Mouse (Mus musculus): ENCODE data around the gene Card10. TPM values are rescaled to one million over a fixed set of nuclear protein-coding genes. Genes with fewer than 3 reads are reported as not detected.

Card10 gene
- polyA plus RNA-seq, 1 experiment from 2014 or later, result 10.2 TPM

GRCm38 (mm10) chr15:78730315-78731049, 72.4 kb downstream of the Card10 start:
- no peaks in the 10 kb centered on the region for H3K27me3 ChIP-seq (ENCODE audit: control insufficient read depth, insufficient read depth, low read length)
- no peaks in the 10 kb centered on the region for H3K36me3 ChIP-seq (ENCODE audit: control insufficient read depth, insufficient read depth, low read length)
- H3K9ac ChIP-seq (ENCODE audit: low read depth, low read length), result no peak overlapping the region
- no peak overlapping the region for H3K27ac ChIP-seq (ENCODE audit: low read depth, low read length)
- H3K9me3 ChIP-seq (ENCODE audit: control insufficient read depth, low read length), result no peaks in the 10 kb centered on the region
- no peak overlapping the region for H3K4me2 ChIP-seq (replicated peaks; ENCODE audit: low read depth, low read length)
- WGBS, result 85% methylated on average over 12 of the region's 12 CpGs
- no peaks in the 10 kb centered on the region; the same call in 1 of the 2 replicates for H3K4me1 ChIP-seq (ENCODE audit: control insufficient read depth, insufficient read depth, low read length)
- H3K4me3 ChIP-seq (ENCODE audit: low read length), result no peak overlapping the region
- no peak for ATAC-seq (ENCODE audit: low FRiP score, low TSS enrichment)

- H3K27me3 ChIP-seq (ENCODE audit: control insufficient read depth, insufficient read depth, low read length), result no peaks in the 10 kb centered on the region
- H3K36me3 ChIP-seq (ENCODE audit: control insufficient read depth, insufficient read depth, low read length), result no peaks in the 10 kb centered on the region
- ATAC-seq (ENCODE audit: low FRiP score, low TSS enrichment), result no peak
- H3K4me2 ChIP-seq (replicated peaks; ENCODE audit: low read depth, low read length), result no peak overlapping the region
- H3K27ac ChIP-seq (ENCODE audit: low read depth, low read length), result no peak overlapping the region
- H3K4me1 ChIP-seq (ENCODE audit: control insufficient read depth, insufficient read depth, low read length), result no peaks in the 10 kb centered on the region
- H3K9me3 ChIP-seq (ENCODE audit: control insufficient read depth, low read length), result no peaks in the 10 kb centered on the region
- 43% methylated on average over 7 of the region's 7 CpGs for whole genome bisulfite sequencing
- no peak overlapping the region for H3K9ac ChIP-seq (ENCODE audit: low read depth, low read length)
- H3K4me3 ChIP-seq (ENCODE audit: low read length), result no peak overlapping the region
Measured at GRCm38 (mm10) chr15:78726697-78727096, 76.1 kb downstream of the Card10 start.

Other genes starting within 250 kb of the Card10 start
- 6.1 and 7.6 TPM in 2 replicates for gene Rac2, start 230.3 kb downstream of the Card10 start, polyA plus RNA-seq (2014; fragmentation: Nextera tagmentation; extraction: Ambion mirVana)
- gene Cyth4, start 206.0 kb downstream of the Card10 start, polyA plus RNA-seq (2014; fragmentation: Nextera tagmentation; extraction: Ambion mirVana), result 2.6 and 3.5 TPM in 2 replicates
- 0.03 TPM in 2 replicates for gene Elfn2, start 84.3 kb downstream of the Card10 start, polyA plus RNA-seq (2014; fragmentation: Nextera tagmentation; extraction: Ambion mirVana)
- gene Mfng, start 29.6 kb downstream of the Card10 start, polyA plus RNA-seq (2014; fragmentation: Nextera tagmentation; extraction: Ambion mirVana), result 12.4 and 15.4 TPM in 2 replicates
- gene Cdc42ep1, start 39.6 kb upstream of the Card10 start, polyA plus RNA-seq (2014; fragmentation: Nextera tagmentation; extraction: Ambion mirVana), result 28.4 and 37.9 TPM in 2 replicates
- 0.53 and 1.6 TPM in 2 replicates for gene Lgals2, start 52.5 kb upstream of the Card10 start, polyA plus RNA-seq (2014; fragmentation: Nextera tagmentation; extraction: Ambion mirVana)
- gene Gga1, start 74.1 kb upstream of the Card10 start, polyA plus RNA-seq (2014; fragmentation: Nextera tagmentation; extraction: Ambion mirVana), result 33.9 and 44.8 TPM in 2 replicates
- gene Gm49510, start 96.6 kb upstream of the Card10 start, polyA plus RNA-seq (2014; fragmentation: Nextera tagmentation; extraction: Ambion mirVana), result 0.19 and 0.59 TPM in 2 replicates
- gene Sh3bp1, start 96.7 kb upstream of the Card10 start, polyA plus RNA-seq (2014; fragmentation: Nextera tagmentation; extraction: Ambion mirVana), result 32.7 and 38.5 TPM in 2 replicates
- 20.5 and 25.8 TPM in 2 replicates for gene Pdxp, start 110.9 kb upstream of the Card10 start, polyA plus RNA-seq (2014; fragmentation: Nextera tagmentation; extraction: Ambion mirVana)
- 584 and 814 TPM in 2 replicates for gene Lgals1, start 123.7 kb upstream of the Card10 start, polyA plus RNA-seq (2014; fragmentation: Nextera tagmentation; extraction: Ambion mirVana)
- gene Nol12, start 131.9 kb upstream of the Card10 start, polyA plus RNA-seq (2014; fragmentation: Nextera tagmentation; extraction: Ambion mirVana), result 55.8 and 64.6 TPM in 2 replicates
- 50.6 and 54.9 TPM in 2 replicates for gene Triobp, start 144.7 kb upstream of the Card10 start, polyA plus RNA-seq (2014; fragmentation: Nextera tagmentation; extraction: Ambion mirVana)
- gene H1f0, start 225.4 kb upstream of the Card10 start, polyA plus RNA-seq (2014; fragmentation: Nextera tagmentation; extraction: Ambion mirVana), result 137 and 306 TPM in 2 replicates
- gene Galr3, start 238.8 kb upstream of the Card10 start, polyA plus RNA-seq (2014; fragmentation: Nextera tagmentation; extraction: Ambion mirVana), result 0.28 TPM in 1 of 2 replicates, not detected in the other

Data from kidney, embryonic 14.5 days (tissue).